Mouse (Mus musculus) forebrain, embryonic 12.5 days (tissue): ENCODE measurements around the gene Hexim2. TPM values are rescaled to one million over a fixed set of nuclear protein-coding genes. Genes with fewer than 3 reads are reported as not detected.

ENCODE experiments used
- ATAC-seq: fragments of 200-750 bp; cut with Nextera tagmentation; 2 replicates; pipeline ENCODE4 v1.8.0; 2017; ENCODE audit warnings: moderate TSS enrichment; ENCODE audit not compliant: low FRiP score
- H3K27ac ChIP-seq: fragments of 300-500 bp; sonication (generic); 2 replicates; pipeline ENCODE4 v1.5.1; 2016; ENCODE audit warnings: mild to moderate bottlenecking
- H3K27me3 ChIP-seq: fragments of 300-500 bp; sonication (generic); 2 replicates; pipeline ENCODE4 v1.6.1; 2016; ENCODE audit warnings: mild to moderate bottlenecking
- H3K36me3 ChIP-seq: fragments of 300-500 bp; sonication (generic); replicated peaks from 2 replicates; pipeline ENCODE4 v1.6.1; 2016; ENCODE audit warnings: mild to moderate bottlenecking
- H3K4me1 ChIP-seq: fragments of 300-500 bp; sonication (generic); 2 replicates; pipeline ENCODE4 v1.6.1; 2016
- H3K4me2 ChIP-seq: fragments of 300-500 bp; sonication (generic); 2 replicates; pipeline ENCODE4 v1.6.1; 2016; ENCODE audit warnings: mild to moderate bottlenecking, moderate library complexity
- H3K4me3 ChIP-seq: fragments of 300-500 bp; sonication (generic); replicated peaks from 2 replicates; pipeline ENCODE4 v1.5.1; 2016; ENCODE audit warnings: mild to moderate bottlenecking
- H3K9ac ChIP-seq: fragments of 300-500 bp; sonication (generic); 2 replicates; pipeline ENCODE4 v1.6.1; 2016; ENCODE audit warnings: mild to moderate bottlenecking
- H3K9me3 ChIP-seq: fragments of 300-500 bp; sonication (generic); 2 replicates; pipeline ENCODE4 v1.6.1; 2016
- WGBS: fragments of 180-500 bp; shearing (Covaris S2); methylation state at CpG from one replicate; pipeline ENCODE4 v1.1.7; 2016; 5-methylcytosine and 5-hydroxymethylcytosine counted together
- polyA plus RNA-seq: library from polyadenylated mRNA; unstranded; fragments of >200 nt; fragmentation: Nextera tagmentation; extraction: Ambion mirVana; gene quantifications from 2 replicates; pipeline ENCODE4 v1.2.1, GENCODE M21; 2016

The Hexim2 gene
- polyA plus RNA-seq, 1 experiment from 2014 or later, result 11.8 TPM

DNA sequence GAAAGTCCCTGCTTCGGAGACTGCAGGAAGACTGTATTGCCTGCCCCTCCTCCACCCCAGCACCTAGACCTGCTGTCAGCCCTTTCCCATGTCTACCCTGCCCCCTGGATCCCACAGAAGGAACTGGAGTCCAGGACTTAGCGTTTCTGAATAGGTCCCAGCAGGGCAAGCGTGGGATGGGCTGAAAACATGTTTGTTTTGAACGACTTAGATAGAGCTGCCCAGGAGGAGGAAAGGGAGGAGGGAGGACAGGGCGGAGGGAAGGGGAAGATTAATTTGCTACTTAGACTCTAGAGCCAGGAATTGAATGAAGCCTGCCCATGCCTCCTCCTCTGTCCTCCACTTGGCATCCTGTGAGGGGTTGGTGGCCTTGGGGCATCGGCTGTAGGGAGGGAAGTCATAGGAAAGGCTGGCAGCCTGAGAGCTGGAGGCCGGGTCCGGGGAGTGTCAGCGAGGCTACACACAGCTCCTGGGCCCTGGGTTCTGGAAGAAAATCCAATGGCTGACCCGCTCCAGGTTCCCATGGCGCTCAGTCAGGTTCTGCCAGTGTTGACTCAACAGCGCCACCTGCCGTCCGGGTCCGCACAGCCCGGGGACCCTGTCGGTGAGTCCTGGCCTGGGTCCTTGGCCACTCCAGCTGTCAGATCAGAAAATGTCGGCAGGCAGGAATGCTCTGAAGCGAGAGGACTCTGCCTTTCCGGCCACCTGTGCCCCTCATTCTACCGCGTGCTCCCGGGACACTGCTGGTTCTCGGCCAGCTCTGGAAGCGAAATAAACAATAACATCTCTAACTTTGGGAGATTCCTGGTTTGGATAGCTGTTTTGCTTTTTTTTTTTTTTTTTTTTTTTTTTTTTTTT lies 26.6 kb downstream of the Hexim2 start:
- no peak overlapping the region for H3K27ac ChIP-seq
- under 1% methylated on average over 25 of the region's 25 CpGs for WGBS
- H3K4me3 ChIP-seq, result peak overlapping the region; percentile 20
- H3K4me2 ChIP-seq, result peak overlapping the region; percentile 48
- peak; percentile 87 for ATAC-seq
- H3K4me1 ChIP-seq, result peaks cover 8% of the 10 kb centered on the region
- no peaks in the 10 kb centered on the region for H3K36me3 ChIP-seq
- no peaks in the 10 kb centered on the region for H3K9me3 ChIP-seq
- H3K9ac ChIP-seq, result 0 out of 2 replicates have a peak overlapping the region, but pooled peaks have one; percentile 25
- H3K27me3 ChIP-seq, result no peaks in the 10 kb centered on the region

DNA sequence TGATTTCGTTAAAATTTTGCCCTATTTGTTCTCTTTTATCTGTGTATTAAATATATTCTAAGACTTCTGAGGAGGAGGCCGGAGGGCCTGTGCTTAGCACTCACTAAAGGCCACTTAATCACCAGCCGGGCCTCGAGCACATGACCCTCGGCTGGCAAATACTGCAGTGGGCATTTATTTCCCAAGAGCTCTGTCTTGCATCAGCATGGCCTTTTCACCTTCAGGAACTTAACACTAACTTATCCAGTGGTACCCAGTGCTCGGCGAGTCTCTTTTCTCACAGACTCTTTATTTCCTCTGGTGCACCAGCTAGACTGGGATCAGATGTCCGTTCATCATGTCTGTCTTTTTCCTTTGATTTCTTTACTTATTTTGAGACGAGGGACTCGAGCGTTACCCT lies 28.5 kb downstream of the Hexim2 start:
- H3K4me2 ChIP-seq, result no peak overlapping the region
- H3K4me3 ChIP-seq, result no peak overlapping the region
- H3K27me3 ChIP-seq, result no peaks in the 10 kb centered on the region
- peaks cover 8% of the 10 kb centered on the region for H3K4me1 ChIP-seq
- no peaks in the 10 kb centered on the region for H3K9me3 ChIP-seq
- H3K36me3 ChIP-seq, result no peaks in the 10 kb centered on the region
- WGBS, result 91% methylated on average over 11 of the region's 11 CpGs
- no peak for ATAC-seq
- H3K27ac ChIP-seq, result no peak overlapping the region
- no peak overlapping the region for H3K9ac ChIP-seq

DNA sequence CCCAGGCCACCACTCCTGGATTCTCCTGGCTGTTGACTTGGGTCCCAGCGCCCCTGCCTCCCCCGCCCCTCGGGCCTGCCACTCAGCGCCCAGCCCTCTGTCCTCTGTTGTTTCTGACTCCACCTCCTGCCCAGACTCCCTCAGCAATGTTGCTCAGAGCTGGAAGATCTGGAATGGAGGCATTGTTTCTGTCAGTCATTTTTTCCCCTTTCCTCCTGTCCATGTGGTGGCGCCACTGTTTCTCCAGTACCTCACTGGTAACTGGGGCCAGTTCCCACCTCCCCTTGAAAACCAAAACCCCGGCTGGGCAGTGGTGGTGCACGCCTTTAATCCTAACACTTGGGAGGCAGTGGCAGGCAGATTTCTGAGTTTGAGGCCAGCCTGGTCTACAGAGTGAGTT lies 29.2 kb downstream of the Hexim2 start:
- H3K9me3 ChIP-seq, result no peaks in the 10 kb centered on the region
- no peak overlapping the region for H3K4me3 ChIP-seq
- H3K9ac ChIP-seq, result no peak overlapping the region
- no peak overlapping the region for H3K27ac ChIP-seq
- no peaks in the 10 kb centered on the region for H3K27me3 ChIP-seq
- no peaks in the 10 kb centered on the region for H3K36me3 ChIP-seq
- H3K4me2 ChIP-seq, result no peak overlapping the region
- no peak for ATAC-seq
- 66% methylated on average over 6 of the region's 7 CpGs for WGBS
- peaks cover 8% of the 10 kb centered on the region for H3K4me1 ChIP-seq

DNA sequence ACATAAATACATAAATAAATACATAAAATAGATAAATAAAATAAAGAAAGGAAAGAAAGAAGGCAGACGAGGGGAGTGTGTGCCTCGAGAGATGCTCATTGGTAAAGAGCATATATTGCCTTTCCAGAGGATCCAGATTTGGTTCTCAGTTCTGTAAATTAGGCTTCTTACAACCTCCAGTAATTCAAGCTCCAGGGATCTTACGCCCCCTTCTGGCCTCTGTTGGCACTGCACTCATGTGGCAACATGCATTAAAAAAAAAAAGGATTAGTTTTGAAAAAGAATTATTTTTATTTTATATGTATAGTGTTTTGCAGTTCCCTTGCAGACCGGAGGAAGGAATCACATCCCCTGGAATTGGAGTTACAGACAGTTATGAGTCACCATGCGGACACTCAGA lies 29.9 kb downstream of the Hexim2 start:
- no peak for ATAC-seq
- H3K9ac ChIP-seq, result no peak overlapping the region
- no peaks in the 10 kb centered on the region for H3K9me3 ChIP-seq
- no peaks in the 10 kb centered on the region for H3K36me3 ChIP-seq
- H3K27ac ChIP-seq, result no peak overlapping the region
- H3K4me3 ChIP-seq, result no peak overlapping the region
- H3K4me1 ChIP-seq, result peaks cover 8% of the 10 kb centered on the region
- no peak overlapping the region for H3K4me2 ChIP-seq
- WGBS, result 92% methylated on average over 5 of the region's 5 CpGs
- no peaks in the 10 kb centered on the region for H3K27me3 ChIP-seq

DNA sequence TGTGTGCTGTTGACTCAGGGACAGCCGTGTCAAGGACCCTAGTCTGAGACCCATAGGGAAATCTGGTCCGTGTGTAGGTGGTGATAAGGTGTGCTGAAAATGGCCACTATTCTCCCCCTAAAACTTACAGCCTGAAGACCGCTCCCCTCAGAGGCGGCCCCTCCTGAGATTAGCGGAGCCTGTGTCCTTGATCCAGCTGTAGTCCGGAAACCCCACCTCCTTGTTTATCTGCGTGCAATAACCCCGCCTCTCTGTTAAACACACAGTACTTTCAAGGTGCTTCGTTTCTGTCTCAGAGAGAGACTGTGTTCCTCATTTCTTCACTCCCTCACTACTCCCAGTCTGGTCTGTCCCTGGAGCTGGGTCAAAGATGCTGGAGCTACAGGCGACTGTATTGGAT lies 32.2 kb downstream of the Hexim2 start:
- Histone ChIP-seq H3K36me3 (no peaks in the 10 kb centered on the region), H3K27me3 (peaks cover 22% of the 10 kb centered on the region), H3K27ac (no peak overlapping the region), H3K9me3 (no peaks in the 10 kb centered on the region), H3K4me3 (no peak overlapping the region), H3K4me1 (no peaks in the 10 kb centered on the region; the same call in 1 of the 2 replicates), H3K9ac (no peak overlapping the region), H3K4me2 (no peak overlapping the region)
- no peak for ATAC-seq
- 41% methylated on average over 10 of the region's 10 CpGs for WGBS

DNA sequence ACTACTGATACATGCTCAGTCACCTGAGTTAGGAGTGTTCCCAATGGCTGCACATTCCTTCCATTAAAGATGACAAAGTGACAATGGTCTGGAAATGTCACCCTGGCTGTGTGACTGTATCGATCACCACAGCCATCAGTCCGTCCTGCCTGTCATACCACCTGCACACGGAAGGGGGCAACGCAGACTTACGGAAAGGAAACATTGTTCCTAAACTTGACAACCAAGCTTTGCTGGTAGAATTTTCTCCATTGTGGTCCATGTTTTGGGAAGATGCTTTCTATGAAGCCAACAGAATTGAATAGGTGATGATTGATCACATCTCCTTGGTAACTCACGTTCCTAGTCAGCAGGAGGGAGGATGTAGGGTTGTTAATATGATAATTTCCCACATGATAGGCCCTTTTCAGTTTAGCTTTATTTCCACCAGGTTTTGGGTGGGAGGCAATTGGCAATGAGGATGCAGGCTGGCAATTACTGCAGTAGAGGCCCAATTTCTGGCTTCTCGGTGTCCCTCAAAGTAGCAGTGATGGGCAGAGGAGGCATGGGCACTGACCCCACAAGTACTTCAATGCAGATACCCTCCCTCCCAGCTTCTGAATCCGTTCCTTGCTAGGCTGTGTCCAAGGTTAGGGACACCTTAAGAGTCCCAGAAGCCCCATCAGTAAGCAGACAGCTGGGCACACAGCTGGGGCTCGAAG lies 36.6 kb downstream of the Hexim2 start:
- Histone ChIP-seq H3K36me3 (no peaks in the 10 kb centered on the region), H3K4me1 (peaks cover 11% of the 10 kb centered on the region), H3K9me3 (no peaks in the 10 kb centered on the region), H3K4me3 (no peak overlapping the region), H3K4me2 (no peak overlapping the region), H3K27ac (no peak overlapping the region), H3K9ac (no peak overlapping the region), H3K27me3 (peaks cover 67% of the 10 kb centered on the region)
- no peak for ATAC-seq
- 28% methylated on average over 9 of the region's 9 CpGs for WGBS

DNA sequence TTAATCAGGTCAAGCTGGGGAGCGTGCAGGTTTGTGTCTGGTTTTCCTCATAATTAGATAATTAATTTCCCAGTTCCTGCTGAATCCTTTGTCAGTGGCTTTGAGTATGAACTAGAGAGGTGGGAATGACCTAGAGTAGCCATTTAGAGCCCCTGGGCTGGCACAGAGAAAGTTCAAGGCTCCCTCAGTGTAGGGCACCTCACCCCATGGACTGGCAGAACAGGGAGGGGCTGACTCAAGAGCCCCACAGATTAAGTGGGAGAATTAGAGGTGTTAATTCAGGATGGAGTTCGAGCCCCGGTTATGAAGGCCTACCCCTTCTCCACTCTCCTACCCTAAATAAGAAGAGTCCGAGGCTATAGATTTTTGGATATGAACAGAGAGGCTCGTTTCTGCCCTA lies 37.4 kb downstream of the Hexim2 start:
- Histone ChIP-seq H3K36me3 (no peaks in the 10 kb centered on the region), H3K9ac (no peak overlapping the region), H3K27ac (no peak overlapping the region), H3K4me3 (no peak overlapping the region), H3K9me3 (no peaks in the 10 kb centered on the region), H3K4me2 (no peak overlapping the region), H3K4me1 (peaks cover 11% of the 10 kb centered on the region), H3K27me3 (peaks cover 75% of the 10 kb centered on the region)
- ATAC-seq, result no peak
- 85% methylated on average over 5 of the region's 5 CpGs for WGBS

DNA sequence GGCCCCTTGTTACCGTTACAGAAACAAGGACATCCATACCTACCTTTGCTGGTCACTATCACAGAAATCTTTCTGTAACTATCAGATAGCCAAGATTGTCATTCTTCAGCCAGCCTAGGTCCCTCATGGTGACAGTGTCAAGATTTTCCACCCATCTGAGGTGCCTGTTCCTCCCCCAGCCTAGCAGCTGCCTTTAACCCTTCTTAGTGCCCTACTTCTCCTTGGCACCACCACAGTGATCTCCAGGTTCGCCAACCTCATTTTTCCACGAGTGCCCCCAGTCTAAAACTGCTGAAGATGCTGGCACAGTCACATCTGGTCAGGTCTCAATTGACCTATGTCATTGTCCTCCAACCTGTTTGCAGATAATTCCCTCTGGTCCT lies 37.9 kb downstream of the Hexim2 start:
- no peak for ATAC-seq
- 63% methylated on average over 3 of the region's 3 CpGs for WGBS
- Histone ChIP-seq H3K9me3 (no peaks in the 10 kb centered on the region), H3K4me3 (peak overlapping the region; percentile 67), H3K4me2 (peak overlapping the region; percentile 98), H3K27ac (no peak overlapping the region), H3K4me1 (peaks cover 15% of the 10 kb centered on the region), H3K9ac (no peak overlapping the region), H3K27me3 (peaks cover 79% of the 10 kb centered on the region), H3K36me3 (no peaks in the 10 kb centered on the region)

DNA sequence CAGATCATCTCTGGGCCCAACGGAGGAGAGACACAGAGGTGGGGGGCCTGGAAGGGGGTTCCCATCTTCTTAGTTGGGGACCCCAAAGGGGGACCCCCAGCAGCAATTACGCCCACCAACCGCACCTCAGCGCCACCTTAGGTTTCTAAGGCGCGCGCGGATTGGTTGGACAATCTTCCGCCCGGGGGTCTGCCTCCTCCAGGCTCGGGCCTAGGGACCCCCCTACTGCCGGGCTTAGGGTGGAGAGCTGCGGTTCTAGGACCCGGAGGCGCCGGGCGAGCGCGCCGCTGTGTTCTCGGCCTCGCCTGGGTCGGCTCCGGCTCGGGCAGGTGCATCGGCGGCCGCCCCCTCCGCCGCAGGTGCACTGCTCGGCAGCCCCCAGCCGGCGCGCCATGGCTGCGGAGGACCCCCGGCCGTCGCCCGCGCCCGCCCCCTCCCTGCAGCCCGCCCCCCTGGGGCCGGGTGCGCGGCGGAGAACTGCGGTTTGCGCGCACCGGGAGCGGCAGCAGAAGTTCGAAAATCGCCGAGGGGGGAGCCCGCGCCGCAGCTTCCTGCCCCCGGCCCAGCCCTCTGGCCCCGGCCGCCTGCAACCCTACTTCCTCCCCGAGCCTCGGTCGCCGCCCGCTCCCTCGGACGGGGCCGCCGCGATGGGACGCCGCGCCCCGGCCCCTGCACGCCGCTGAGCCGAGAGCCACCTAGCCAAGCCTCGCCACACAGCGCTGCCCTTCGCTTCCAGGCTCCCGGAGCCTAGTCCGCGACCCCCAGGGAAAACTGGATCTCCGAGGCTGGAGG lies 38.5 kb downstream of the Hexim2 start, which contains the start of gene Fmnl1:
Fmnl1 (plus strand) TSS at position 614 of the 792 bp plus-strand sequence.
- Histone ChIP-seq H3K27ac (no peak within 1 kb of the TSS), H3K9me3 (no peaks in the 10 kb centered on the region), H3K27me3 (peaks cover 79% of the 10 kb centered on the region)

DNA sequence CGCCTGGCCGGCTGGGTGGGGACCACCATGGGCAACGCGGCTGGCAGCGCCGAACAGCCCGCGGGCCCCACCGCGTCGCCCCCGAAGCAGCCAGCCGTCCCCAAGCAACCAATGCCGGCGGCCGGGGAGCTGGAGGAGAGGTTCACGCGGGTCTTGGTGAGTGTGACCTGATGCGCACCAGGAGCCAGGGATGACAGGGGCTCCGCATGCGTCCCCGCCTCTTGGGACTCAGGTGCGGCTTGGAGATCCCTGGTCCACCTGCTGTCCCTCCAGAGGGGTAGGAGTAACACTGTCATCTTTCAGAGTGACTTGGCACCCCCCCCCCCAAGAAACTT lies 39.0 kb downstream of the Hexim2 start:
- no peak; the same call in 1 of the 2 replicates for ATAC-seq
- Histone ChIP-seq H3K36me3 (no peaks in the 10 kb centered on the region), H3K9ac (peak overlapping the region; percentile 62), H3K4me2 (peak overlapping the region; percentile 98), H3K27ac (no peak overlapping the region), H3K4me3 (peak overlapping the region; percentile 67), H3K9me3 (no peaks in the 10 kb centered on the region), H3K27me3 (peaks cover 79% of the 10 kb centered on the region), H3K4me1 (peaks cover 15% of the 10 kb centered on the region)
- 2% methylated on average over 23 of the region's 23 CpGs for WGBS

More for the DNA sequence above, 38.5 kb downstream of the Hexim2 start, which contains the start of gene Fmnl1:
- Histone ChIP-seq H3K4me3 (peak within 1 kb of the TSS; percentile 67), H3K4me2 (peak within 1 kb of the TSS; percentile 98), H3K4me1 (peaks cover 15% of the 10 kb centered on the region), H3K36me3 (no peaks in the 10 kb centered on the region), H3K9ac (peak within 1 kb of the TSS; percentile 62)
- ATAC-seq, result peak; percentile 71
- WGBS, result under 1% methylated on average over 65 of the region's 84 CpGs

DNA sequence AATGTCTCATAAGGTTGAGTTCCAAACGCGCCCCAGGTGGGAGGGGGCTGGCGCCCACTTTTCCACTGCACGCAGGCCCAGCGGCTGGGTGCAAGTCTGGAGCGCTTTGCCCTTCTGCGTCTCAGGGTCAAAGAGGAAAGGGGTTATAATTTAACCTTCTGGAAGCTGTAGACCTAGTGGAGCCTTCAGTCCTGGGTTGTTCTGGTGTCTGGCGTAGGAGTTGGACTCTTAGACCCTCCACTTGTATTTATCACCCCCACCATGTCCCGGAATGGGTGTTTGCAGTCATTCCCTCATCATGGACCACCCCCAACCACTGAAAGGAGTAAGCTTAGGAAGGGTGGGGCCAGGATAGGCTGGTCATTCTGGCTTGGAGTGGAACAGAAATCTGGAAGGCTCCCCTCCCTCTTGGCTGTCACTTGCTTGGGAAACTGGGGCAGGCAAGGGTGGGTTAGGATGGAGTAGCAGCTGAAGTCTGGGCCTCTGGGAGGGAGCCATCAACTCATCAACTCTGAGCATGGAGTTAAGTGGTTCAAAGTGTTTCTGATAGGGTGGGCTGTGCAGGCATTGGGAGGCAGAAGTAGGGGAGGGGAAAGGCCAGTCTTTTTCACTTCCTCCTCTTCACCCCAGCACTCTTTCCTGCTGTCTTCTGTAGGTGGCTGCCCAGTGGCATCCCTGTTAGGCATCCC lies 39.6 kb downstream of the Hexim2 start:
- H3K9me3 ChIP-seq, result no peaks in the 10 kb centered on the region
- H3K9ac ChIP-seq, result no peak overlapping the region
- H3K4me2 ChIP-seq, result peak overlapping the region; percentile 98; the same call in 1 of the 2 replicates
- no peak for ATAC-seq
- peak overlapping the region; percentile 67 for H3K4me3 ChIP-seq
- H3K27ac ChIP-seq, result no peak overlapping the region
- H3K4me1 ChIP-seq, result peaks cover 15% of the 10 kb centered on the region
- 56% methylated on average over 9 of the region's 9 CpGs for WGBS
- peaks cover 79% of the 10 kb centered on the region for H3K27me3 ChIP-seq
- H3K36me3 ChIP-seq, result no peaks in the 10 kb centered on the region
